Mouse (Mus musculus): ENCODE data around the gene Syt16.

- no peak for TF ChIP-seq CTCF (IDR thresholded peaks at IDR 0.05; ENCODE audit: low read depth)
- no peak for TF ChIP-seq EP300 (IDR thresholded peaks at IDR 0.05; ENCODE audit: low read depth)
Observed at GRCm38 (mm10) chr12:74190297-74190696, 192.8 kb downstream of the Syt16 start.

Measured in liver, postnatal 0 days (tissue).